Mouse (Mus musculus): ENCODE results near the gene Slc36a3.

DNA sequence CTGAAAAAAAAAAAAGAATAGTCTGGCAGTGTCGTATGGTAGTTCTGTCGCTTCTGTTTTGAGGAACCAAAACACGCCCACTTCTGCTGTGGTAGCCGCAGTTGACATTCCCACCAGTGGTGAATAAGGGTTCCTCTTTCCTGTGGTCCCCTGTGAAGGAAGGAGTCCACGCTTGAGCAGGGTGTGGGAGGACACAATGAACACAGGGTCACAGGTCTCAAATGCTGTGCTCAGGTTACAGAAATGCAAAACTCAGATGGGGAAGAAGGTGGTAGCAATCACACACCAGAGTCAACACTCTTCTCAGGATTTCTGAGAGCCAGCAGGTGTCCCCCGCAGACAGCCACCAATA is 3.5 kb upstream of the Slc36a3 start:
- TF ChIP-seq MYOG (IDR thresholded peaks at IDR 0.05; ENCODE audit: control insufficient read depth in 1 of 3, insufficient read depth in 1 of 3, insufficient read length in 2 of 3, low read depth in 2 of 3) = no peak
- TF ChIP-seq POLR2A (IDR thresholded peaks at IDR 0.05; ENCODE audit: insufficient read length, low read depth) = no peak
- no peak for TF ChIP-seq REST (IDR thresholded peaks at IDR 0.05; ENCODE audit: insufficient read depth, insufficient read length)
- TF ChIP-seq USF1 (IDR thresholded peaks at IDR 0.05; ENCODE audit: low read depth) = no peak
- TF ChIP-seq MYOD1 (IDR thresholded peaks at IDR 0.05; ENCODE audit: control insufficient read depth in 1 of 3, insufficient read length in 2 of 3, low read depth in 2 of 3) = no peak
- TF ChIP-seq POLR2AphosphoS2 (IDR thresholded peaks at IDR 0.05; ENCODE audit: insufficient read length, low read depth) = no peak
- no peak for TF ChIP-seq E2F4 (IDR thresholded peaks at IDR 0.05; ENCODE audit: insufficient read depth)
- TF ChIP-seq MAX (IDR thresholded peaks at IDR 0.05; ENCODE audit: low read depth) = no peak
- no peak for TF ChIP-seq CEBPB (IDR thresholded peaks at IDR 0.05; ENCODE audit: insufficient read depth, poor library complexity, severe bottlenecking)
- TF ChIP-seq TCF12 (IDR thresholded peaks at IDR 0.05; ENCODE audit: insufficient read depth, poor library complexity, severe bottlenecking) = no peak
- no peak for TF ChIP-seq TCF3 (IDR thresholded peaks at IDR 0.05; ENCODE audit: insufficient read length, low read depth)
